Mouse (Mus musculus): ENCODE results near the gene Icam1.

The Icam1 gene

GRCm38 (mm10) chr9:21015571-21016130, at the start of gene Icam1:
Gene Icam1 (plus strand): TSS chr9:21015985.
- no peak for DNase-seq (ENCODE audit: extremely low spot score, low spot score)

- DNase-seq (ENCODE audit: extremely low spot score, low spot score), result no peak
Measured at GRCm38 (mm10) chr9:20966008-20966407, 49.8 kb upstream of the Icam1 start.

- no peak for DNase-seq (ENCODE audit: extremely low spot score, low spot score)
Measured at GRCm38 (mm10) chr9:20966747-20967146, 49.0 kb upstream of the Icam1 start.

- DNase-seq (ENCODE audit: extremely low spot score, low spot score), result peak; percentile 44
Measured at GRCm38 (mm10) chr9:20971751-20972140, 44.0 kb upstream of the Icam1 start.

GRCm38 (mm10) chr9:20972141-20972992, 43.4 kb upstream of the Icam1 start:
- DNase-seq (ENCODE audit: extremely low spot score, low spot score), result peak; percentile 66

GRCm38 (mm10) chr9:20973001-20973681, 42.6 kb upstream of the Icam1 start:
- DNase-seq (ENCODE audit: extremely low spot score, low spot score), result no peak

- DNase-seq (ENCODE audit: extremely low spot score, low spot score), result no peak
Measured at GRCm38 (mm10) chr9:20973682-20974075, 42.1 kb upstream of the Icam1 start.

- DNase-seq (ENCODE audit: extremely low spot score, low spot score), result peak; percentile 73
Measured at GRCm38 (mm10) chr9:20975431-20976215, 40.2 kb upstream of the Icam1 start.

GRCm38 (mm10) chr9:20976216-20976960, 39.4 kb upstream of the Icam1 start, which contains the start of gene S1pr2:
Gene S1pr2 (minus strand): TSS chr9:20976781.
- peak; percentile 89 for DNase-seq (ENCODE audit: extremely low spot score, low spot score)

- peak; percentile 41 for DNase-seq (ENCODE audit: extremely low spot score, low spot score)
Measured at GRCm38 (mm10) chr9:20976961-20977689, 38.7 kb upstream of the Icam1 start.

- no peak for DNase-seq (ENCODE audit: extremely low spot score, low spot score)
Measured at GRCm38 (mm10) chr9:20978409-20979095, 37.2 kb upstream of the Icam1 start.

- no peak for DNase-seq (ENCODE audit: extremely low spot score, low spot score)
Measured at GRCm38 (mm10) chr9:20979181-20979580, 36.6 kb upstream of the Icam1 start.

GRCm38 (mm10) chr9:20979769-20980168, 36.0 kb upstream of the Icam1 start:
- DNase-seq (ENCODE audit: extremely low spot score, low spot score), result no peak

GRCm38 (mm10) chr9:20982171-20982570, 33.6 kb upstream of the Icam1 start:
- DNase-seq (ENCODE audit: extremely low spot score, low spot score), result no peak

GRCm38 (mm10) chr9:20983169-20983568, 32.6 kb upstream of the Icam1 start:
- DNase-seq (ENCODE audit: extremely low spot score, low spot score), result no peak

- DNase-seq (ENCODE audit: extremely low spot score, low spot score), result no peak
Measured at GRCm38 (mm10) chr9:20986952-20987686, 28.7 kb upstream of the Icam1 start.

GRCm38 (mm10) chr9:20987953-20988352, 27.8 kb upstream of the Icam1 start:
- DNase-seq (ENCODE audit: extremely low spot score, low spot score), result no peak

GRCm38 (mm10) chr9:20990861-20991260, 24.9 kb upstream of the Icam1 start:
- DNase-seq (ENCODE audit: extremely low spot score, low spot score), result no peak

GRCm38 (mm10) chr9:20991587-20991986, 24.2 kb upstream of the Icam1 start:
- DNase-seq (ENCODE audit: extremely low spot score, low spot score), result no peak

Data from neural tube, embryonic 10.5 days (tissue).